Mouse (Mus musculus): ENCODE data around the gene C77080.

C77080 gene

DNA sequence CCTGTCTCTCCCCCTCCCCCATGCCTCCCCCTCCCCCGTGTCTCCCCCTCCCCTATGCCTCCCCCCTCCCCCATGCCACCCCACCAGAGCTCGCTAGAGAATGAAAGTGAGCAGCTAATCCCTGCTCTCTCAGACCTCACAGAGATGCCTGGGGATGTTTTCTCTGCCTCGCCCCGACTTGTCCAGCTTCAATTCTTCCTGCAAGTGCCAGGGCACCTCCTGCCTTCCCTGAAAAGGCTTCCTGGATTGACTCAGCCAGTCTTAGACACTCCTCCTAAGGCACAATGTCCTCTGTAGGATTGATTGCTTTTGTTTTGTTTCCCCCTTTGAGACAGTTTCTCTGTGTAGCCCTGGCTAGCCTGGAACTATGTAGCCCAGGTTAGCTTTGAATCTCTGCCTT, at the start of gene C77080:
Gene C77080 (minus strand): TSS at position 209 of the 400 bp plus-strand sequence.
- no peak for DNase-seq (ENCODE audit: low read depth, low spot score)

DNA sequence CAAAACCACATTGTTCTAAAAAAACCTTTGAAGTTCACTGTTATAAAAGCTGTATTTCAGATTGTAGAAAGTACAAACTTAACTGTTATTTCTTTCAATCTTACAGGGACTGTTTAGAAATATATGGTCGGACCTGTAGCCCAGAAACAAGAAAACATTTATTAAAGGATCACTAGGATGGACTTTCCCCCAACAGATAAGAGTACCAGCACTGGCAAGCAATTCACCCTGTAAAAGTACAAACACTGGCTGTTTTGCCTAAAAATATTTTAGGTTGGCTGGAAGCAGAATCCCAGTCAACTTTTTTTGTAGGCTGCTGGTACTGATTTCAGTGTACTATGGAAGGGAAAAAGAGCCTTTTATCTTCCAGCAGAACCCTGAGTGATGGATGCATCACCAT, 46.7 kb upstream of the C77080 start:
- DNase-seq (ENCODE audit: low read depth, low spot score), result no peak

DNA sequence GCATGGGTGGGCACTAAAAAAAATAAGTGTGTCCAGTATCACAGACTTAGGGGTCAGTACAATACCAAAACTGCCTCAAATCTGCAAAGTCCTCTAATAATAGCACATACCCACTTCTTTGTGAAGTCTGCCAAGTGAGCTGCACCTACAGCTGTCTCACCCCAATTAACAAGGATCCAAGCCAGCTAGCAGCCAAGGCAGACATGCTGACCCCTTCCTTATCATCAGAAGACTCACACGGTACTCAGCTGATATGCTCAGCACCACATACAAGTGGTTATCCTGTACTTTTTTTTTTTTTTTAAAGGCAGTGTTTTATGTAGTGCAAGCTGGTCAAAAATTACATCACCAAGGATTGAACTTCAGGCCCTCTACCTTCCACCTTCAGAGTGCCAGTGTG, 43.1 kb upstream of the C77080 start:
- DNase-seq (ENCODE audit: low read depth, low spot score), result no peak

DNA sequence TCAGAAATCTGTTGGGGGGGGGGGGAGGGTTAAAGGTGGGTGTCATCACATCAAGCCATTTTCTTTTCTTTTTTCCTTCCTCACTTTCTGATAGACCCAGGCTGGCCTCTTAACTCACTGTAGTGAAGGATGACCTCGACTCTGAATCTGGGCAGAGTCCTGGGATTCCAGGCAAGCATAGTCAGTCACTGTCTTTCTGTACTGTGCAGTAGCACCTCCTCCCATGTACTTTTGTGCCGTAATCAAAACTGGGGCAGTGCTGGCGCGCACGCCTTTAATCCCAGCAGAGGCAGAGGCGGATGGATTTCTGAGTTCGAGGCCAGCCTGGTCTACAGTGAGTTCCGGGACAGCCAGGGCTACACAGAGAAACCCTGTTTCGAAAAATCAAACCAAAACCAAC, 42.6 kb upstream of the C77080 start:
- DNase-seq (ENCODE audit: low read depth, low spot score), result no peak

DNA sequence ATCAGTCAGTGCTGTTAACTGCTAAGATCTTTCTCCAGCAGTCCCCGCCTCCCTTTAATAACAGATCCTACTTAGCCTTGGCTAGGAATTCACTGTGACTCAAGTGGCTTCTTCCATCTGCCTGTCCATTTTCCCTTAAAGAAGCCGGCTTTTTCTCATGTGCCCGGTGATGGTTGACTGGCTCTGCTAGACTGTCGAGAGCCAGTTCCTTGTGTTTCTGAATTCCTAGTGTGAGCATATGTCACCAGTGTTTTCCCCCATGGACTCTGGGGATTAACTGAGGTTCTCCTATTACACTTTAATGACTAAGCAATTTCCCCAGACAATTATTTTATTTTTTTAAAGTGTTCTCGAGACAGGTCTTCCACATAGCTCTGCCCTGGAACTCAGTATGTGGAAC, 42.2 kb upstream of the C77080 start:
- no peak for DNase-seq (ENCODE audit: low read depth, low spot score)

DNA sequence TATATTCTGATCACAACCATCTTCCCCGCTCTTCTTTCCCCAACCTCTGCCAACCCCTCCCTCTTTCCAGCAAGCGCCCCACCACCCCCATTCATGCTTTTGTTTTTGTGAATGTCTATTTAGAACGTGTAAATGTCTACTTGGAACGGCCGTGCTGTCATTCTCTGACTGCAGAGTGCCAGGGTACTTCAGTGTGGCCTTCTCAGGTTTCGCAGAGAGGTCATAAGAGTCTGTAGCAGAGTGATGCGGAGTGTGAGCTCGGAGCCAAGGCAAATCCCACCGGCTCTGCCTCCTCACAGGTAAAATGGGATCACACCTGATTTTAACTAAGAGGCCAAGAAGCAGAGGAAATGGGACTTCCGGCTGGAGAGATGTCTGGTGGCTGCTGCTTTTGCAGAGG, 37.9 kb upstream of the C77080 start:
- peak; percentile 59 for DNase-seq (ENCODE audit: low read depth, low spot score)

DNA sequence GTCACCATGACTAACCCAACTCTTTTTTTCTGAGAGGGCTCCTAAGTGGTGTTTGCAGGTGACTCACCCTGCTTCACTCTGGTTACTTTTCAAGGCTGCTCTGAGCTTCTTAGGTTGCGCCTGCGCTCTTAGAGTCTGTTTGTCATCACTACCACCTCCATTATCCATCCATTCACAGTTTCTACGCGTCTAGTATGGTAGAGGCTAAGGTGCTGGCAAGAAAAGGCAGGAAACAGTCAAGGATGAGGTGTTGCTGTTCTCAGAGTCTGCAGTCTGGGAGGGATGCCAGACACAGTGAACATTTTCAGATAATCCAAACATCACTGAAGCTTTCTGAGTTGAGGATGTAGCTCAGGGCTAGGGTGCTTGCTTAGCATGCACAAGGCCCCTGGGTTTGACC, 36.5 kb upstream of the C77080 start:
- no peak for DNase-seq (ENCODE audit: low read depth, low spot score)

DNA sequence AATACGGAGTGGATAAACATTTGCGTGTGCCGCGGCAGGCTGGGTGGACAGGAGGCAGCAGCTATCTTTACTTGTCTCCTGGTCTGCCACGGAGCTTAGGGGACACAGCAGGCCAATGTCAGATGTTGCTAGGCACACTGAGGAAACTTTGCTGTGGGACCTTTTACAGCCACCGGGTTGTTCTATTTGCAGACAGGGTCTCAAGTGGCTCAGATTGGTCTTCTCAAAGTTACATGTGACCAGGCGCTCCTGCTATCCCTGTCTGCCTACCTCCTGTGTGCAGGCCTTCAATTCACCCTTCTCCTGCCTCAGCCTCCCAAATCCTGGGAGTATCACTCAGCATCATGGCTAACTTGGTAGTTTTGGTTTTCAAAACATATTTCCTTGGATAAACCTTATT, 34.9 kb upstream of the C77080 start:
- peak; percentile 68 for DNase-seq (ENCODE audit: low read depth, low spot score)

DNA sequence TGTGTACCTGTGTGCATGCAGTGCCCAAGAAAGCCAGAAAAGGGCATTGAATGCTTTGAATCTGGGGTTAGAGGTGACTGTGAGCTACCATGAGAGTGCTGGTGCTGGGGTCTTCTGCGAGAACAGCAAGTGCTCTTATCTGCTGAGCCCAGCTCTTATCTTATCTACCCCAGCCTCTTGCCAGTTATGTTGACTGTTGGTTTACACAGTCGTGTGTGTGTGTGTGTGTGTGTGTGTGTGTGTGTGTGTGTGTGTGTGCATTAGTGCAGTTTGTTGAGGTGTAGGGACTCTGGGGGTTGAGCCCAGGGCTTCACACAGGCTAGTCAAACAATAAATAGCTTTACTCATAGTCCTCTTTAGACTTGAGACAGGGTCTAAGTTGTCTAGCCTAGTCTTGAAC, 34.0 kb upstream of the C77080 start:
- no peak for DNase-seq (ENCODE audit: low read depth, low spot score)

DNA sequence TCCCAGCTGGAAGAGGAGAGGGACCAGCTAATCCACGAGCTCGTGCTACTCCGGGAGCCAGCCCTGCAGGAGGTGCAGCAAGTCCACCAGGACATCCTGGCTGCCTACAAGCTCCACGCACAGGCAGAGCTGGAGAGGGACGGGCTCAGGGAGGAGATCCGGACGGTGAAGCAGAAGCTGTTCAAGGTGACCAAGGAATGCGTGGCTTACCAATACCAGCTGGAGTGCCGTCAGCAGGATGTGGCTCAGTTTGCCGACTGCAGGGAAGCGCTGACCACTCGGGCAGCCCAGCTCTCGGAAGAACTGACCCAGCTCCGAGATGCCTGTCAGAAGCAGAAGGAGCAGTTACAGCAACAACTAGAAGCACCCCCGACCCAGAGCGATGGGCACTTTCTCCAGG, 32.5 kb upstream of the C77080 start:
- no peak for DNase-seq (ENCODE audit: low read depth, low spot score)

DNA sequence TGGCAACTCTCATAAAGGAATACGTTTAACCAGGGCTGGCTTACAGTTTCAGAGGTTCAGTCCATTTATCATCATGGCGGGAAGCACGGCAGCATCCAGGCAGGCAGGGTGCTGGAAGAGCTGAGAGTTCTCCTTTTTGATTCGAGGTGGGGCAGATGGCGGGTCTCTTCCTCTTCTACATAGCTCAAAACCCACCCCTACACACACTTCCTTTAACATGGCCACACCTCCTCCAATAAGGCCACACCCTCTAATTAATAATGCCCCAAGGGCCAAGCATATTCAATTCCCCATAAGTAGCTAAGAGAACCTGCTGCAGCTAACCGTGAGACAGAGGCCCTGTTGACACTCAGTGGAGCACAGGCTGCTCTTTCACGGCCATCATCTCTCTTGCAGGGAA, 31.6 kb upstream of the C77080 start:
- no peak for DNase-seq (ENCODE audit: low read depth, low spot score)

DNA sequence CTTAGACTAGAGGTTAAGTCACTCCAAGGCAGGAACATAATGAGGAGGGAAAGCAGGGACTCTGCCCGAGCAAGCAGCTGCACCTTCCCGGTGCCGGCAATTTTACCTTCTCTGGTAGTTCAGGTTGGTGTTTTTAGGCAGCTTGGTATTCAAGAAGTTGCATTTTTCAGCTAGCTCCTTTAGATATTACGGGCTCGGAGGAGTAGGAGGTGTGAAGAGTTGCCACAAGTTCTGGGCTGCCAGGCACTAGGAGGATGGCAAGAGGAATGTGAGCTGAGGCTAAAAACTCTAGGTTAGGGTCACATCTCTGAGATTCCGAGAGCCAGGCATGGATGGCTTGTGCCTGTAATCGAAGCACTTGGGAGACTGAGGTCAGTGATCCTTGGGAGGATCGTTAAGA, 28.5 kb upstream of the C77080 start:
- DNase-seq (ENCODE audit: low read depth, low spot score), result no peak

DNA sequence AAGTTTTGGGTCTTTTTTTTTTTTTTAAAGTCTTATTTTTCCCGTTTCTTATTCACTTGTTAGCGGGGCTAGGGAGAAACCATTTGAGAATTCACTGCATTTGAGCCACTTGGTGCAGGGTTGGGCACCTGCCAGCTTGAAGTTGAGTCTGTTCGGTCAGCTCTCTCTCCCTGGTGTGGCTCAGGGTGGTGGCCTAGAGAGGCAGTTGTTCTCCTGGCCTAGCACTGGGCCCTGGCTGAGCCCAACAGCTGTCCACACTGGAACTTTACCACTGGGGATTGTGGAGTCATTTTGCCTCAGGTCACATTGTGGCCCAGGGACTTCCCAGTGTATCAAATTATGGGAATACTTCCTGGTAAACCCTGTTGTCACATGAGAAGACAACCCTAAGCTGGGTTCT, 26.9 kb upstream of the C77080 start:
- DNase-seq (ENCODE audit: low read depth, low spot score), result peak; percentile 82

DNA sequence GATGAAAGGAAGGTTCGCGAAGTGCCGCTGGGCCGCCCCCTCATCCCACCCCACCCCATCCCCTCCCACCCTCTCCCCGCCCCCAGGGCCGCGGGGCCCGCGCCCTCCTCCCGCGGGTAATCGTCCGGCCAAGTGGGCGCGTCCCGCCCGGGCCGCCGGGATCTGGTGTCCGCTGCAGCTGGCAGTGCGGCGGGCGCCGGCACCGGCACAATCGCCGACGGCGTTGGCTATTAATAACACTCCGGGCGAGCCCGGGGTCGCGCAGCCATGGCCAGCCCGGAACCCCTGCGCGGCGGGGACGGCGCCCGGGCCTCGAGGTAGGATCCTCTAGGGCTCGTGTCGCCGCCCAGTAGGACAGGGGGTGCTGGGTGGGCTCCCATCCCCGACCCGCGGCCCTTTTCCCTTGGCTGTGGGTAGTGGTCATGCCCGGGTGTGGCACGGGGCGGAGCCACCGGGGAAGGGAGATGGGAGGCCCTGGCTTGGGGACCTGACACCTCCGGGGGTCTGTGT, 26.3 kb upstream of the C77080 start, which contains the start of gene Sync:
Gene Sync (plus strand): TSS at position 146 of the 510 bp plus-strand sequence.
- DNase-seq (ENCODE audit: low read depth, low spot score), result peak; percentile 63

DNA sequence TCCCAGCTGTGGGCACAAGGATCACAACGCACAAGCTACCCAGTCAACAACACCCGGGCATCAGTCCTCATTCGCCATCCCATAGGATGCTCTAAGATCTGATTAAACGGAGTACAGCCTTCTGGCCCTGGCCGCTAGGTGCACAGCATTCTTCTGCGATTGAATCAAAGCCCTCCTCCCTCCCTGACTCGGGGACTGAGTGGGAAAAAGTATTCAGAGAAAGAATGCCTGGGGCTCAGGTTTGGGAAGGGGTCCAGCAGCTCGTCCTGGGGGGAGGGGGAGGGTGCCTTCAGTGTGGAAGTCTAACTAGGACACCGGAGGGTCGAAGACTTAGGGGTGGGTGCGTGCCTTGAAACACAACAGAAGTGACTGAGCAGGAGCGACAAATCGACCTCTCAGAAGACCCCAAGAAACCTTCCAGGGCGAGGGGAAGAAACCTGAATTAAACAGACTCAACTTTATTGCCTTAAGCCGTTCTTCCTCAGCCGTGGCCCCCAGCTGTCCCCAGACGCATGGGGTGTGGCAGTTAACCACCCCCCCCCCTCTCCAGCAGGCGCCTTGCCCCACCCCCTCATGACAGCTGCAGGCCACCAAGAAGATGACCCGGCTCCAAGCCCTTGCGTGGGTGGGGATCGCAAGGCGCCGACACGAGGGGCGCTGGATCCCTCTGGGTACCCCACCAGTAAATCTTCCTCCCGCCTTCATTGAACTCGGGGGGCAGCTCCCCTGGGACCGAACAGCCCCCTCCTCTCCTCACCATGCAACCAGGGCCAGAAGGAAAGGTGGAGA, 25.7 kb upstream of the C77080 start:
- peak; percentile 46 for DNase-seq (ENCODE audit: low read depth, low spot score)

DNA sequence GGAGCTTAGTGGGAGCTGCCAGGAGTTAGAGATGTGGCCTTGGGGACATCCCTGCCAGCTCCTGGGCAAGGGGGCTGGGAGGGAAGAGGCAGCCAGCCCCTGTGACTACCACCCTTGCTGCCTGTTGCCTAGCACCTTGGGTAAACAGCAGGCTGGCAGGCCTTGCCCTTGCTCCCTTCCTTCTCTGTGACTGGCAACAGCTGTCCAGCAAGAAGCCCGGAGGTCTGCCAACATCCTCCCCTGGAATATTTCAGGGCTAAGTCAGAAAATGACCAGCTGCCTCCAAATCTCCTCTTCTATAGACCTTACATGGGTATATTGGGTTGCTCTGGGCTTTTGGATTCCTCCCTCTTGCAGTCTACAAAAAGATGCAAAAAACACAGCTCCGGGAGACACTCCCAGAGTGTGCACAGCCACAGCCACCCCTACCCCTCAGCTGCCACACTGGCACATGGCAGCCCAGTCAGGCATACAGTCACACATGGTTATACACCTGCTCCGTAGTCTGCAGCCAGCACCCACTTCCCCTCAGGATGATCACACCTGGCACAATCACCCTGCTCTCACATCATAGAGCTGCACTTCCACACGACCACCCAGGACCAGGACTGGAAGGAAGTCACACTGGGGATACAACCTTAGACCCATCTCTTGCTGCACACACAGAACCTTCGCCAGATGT, 24.9 kb upstream of the C77080 start:
- peak; percentile 37 for DNase-seq (ENCODE audit: low read depth, low spot score)

DNA sequence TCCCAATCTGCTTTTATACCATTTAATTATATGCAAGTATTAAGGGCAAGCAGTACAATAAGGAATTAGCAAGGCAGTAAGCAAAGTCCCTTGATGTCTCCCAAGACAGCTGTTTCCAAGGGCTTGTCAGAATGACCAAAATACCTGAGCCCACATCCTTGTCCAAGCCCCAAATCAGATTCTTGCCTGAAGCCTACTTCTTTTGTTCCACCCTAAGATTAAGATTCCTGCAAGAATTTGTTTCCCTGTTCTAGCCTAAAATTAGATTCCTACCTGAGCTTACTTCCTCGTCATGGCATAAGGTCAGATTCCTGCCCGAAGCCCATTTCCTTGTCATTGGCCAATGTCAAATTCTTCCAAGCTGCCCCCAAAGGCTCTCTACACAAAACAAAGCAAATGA, 23.5 kb upstream of the C77080 start:
- no peak for DNase-seq (ENCODE audit: low read depth, low spot score)

DNA sequence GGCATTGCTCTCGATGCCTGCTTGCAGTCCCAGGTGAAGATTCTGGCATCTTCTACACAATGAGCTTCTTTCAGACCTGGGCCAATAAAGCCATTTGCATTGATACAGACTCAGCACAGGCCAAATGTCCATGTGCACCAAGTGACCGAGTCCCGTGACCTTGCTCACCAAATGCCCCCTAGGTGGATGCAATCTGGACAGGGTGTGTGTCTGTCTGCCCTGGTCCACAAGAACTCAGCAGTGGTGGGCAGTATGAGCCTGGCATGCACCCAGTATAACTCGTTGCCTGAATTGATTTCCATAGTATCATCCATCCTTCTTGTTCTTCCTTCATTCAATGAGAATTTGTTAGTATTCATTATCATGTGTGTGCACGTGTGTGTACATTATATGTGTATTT, 22.0 kb upstream of the C77080 start:
- DNase-seq (ENCODE audit: low read depth, low spot score), result no peak

DNA sequence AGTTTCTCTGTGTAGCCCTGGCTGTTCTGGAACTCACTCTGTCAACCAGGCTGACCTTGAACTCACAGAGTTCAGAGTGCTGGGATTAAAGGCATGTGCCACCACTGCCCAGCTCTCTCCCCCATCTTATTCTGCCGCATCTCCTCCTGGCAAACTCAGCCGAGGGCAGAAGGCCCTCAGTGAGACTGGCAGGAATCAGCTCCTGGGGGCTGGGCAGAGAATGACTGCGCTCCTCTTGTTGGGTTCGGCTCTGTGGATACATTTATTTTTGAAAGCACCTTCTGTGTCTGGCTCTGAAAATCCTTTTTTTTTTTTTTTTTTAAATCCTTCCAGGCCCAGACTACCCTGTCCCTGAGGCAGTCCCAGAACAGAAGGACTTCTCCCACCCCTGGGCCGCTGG, 21.6 kb upstream of the C77080 start:
- DNase-seq (ENCODE audit: low read depth, low spot score), result no peak

DNA sequence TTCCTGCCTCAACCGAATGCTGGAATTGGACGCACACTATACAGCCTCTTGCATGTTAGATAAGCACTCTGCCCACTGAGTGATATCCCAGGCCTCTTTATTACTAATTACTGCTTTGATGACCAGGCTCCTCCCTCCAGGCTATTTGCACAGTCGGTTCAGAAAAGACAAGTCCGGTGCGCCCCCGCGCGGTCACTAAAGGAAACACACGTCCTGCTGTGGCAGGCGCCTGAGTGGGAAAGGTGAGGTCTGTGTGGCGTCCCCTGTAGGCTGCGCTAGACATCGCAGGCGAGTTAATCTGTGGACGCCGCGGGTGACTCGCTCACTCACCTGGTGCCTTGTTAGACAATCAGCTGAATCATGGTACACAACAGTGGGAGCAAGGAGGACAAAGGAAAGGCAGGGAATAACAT, 15.3 kb upstream of the C77080 start:
- peak; percentile 82 for DNase-seq (ENCODE audit: low read depth, low spot score)

DNA sequence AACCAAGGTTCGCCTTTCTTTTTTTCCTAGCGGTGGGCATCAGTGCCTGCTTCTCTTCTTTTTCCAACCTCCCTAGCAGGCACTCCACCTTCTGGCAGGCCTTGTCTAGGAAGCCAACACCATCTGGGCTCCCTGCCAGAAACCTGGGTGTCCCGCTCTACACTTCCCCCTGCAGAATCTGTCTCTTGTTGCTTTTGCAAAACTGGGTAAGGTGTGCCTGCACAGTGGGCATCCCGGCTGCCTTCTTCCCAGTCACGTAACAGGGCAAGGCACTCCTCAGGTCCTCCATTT, 11.5 kb upstream of the C77080 start:
- DNase-seq (ENCODE audit: low read depth, low spot score), result peak; percentile 45

DNA sequence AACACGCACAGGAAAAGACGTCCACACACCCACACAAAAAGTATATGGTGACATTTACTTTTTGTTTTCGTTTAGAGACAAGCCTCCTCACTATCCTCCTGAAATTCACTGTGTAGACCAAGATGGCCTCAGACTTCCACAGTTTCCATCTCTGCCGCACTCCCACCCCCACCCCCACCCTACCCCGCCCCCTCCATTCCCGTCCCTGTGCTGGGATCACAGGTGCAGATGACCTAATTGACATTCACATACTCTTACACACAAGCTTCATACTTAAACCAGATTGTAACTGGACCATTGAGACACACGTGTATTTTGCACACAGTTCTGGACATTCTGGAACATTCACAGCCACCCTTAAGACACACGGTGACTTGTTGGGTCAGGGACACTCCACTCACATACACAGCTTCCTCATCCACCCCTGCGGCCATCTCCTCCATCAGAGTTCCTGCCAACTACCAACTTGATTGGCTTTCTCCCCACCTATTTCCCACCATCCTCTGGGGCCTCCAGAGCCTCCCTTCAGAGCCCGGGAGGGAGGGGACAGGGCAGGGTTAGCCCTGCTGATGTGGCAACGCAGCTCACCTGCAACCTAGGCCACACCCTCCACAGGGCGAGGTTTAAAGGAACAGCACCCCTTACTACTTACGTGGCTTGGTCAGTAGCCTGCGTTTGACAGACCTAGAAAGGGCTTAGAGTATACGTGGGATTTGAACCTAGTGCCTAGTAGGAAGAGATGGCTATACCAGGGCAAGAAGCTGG, 11.0 kb upstream of the C77080 start:
- no peak for DNase-seq (ENCODE audit: low read depth, low spot score)

DNA sequence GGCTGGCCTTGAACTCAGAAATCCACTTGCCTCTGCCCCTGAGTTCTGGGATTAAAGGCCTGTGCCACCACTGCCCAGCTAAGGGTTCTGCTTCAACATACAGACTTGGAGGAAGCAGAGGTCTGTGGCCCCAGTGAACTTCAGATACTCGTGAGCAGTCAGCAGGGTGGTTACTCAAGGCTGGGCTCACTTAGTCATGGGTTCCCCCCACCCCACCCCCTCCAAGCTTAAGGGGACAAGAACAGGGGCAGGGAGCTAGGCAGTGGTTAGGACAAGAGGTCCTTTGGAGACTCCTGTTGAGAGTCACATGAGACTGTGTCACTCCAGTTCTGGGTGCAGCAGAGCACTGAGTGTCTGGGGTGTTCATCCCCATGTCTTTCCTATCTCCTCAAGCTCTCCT, 7.5 kb upstream of the C77080 start:
- DNase-seq (ENCODE audit: low read depth, low spot score), result no peak

All from skeletal muscle tissue, adult 2 months (tissue).